Mouse (Mus musculus): ENCODE measurements at regions not wholly inside any gene's neighbourhood (a gene's known extent, or its start where the extent isn't known, plus 50 kb on each side); places are given as distances from the start of the nearest gene placed in this dataset.

DNA sequence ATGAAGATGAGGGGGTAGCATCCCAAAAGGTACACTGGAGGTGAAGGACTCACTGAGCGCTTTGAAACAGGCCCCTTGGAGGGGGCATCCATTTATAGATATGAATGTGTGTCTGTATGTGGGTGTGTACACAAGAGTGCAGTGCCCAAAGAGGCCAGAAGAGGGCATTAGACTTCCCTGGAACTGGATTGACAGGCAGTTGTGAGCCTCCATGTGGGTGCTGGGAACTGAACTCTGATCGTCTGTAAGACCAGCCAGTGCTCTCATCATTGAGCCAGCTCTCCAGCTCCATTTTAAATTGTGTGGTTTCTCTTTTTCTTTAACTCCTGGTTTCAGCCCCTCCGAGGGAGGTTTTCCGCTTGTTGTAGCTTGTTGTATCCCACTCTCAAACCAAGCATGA is 67.6 kb upstream of the 1700021F07Rik start:
- DNase-seq (ENCODE audit: extremely low spot score), result no peak

DNA sequence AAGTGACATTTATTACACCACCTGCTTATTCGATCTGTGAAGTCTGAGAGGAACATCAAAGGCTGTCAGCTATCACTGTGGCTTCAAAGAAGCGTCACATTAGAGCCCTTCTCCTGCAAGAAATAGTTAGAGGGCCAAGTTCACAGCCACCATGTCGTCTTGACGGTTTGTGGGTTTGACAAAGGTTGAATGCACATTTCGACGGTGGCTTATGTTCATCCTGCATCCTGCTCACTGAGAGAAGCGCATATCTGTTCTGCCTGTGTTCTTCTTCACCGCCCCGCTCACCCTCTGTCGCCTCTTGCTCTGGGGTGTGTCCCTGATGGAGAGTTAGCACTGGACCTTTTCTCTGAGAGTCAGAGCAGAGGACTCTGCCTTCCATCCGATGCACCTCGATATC is 67.2 kb upstream of the 1700021F07Rik start:
- no peak for DNase-seq (ENCODE audit: extremely low spot score)

DNA sequence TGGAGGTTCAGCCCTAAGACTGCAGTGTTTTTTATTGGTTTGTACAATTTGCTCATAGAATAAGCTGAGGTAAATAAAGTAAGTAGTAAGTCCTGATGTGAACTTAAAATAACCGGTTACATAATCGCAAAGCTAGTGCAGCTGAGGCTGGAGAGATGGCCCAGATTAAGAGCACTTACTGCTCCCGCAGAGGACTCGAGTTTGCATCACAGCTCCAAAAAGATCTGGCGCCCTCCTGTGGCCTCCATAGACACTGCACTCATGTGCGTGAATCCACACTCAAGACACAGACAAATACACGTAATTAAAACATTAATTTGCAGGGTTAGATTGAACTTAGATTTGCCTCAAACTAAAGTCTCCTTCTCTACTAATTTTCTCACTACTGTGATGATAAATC is 66.3 kb upstream of the 1700021F07Rik start:
- DNase-seq (ENCODE audit: extremely low spot score), result no peak

DNA sequence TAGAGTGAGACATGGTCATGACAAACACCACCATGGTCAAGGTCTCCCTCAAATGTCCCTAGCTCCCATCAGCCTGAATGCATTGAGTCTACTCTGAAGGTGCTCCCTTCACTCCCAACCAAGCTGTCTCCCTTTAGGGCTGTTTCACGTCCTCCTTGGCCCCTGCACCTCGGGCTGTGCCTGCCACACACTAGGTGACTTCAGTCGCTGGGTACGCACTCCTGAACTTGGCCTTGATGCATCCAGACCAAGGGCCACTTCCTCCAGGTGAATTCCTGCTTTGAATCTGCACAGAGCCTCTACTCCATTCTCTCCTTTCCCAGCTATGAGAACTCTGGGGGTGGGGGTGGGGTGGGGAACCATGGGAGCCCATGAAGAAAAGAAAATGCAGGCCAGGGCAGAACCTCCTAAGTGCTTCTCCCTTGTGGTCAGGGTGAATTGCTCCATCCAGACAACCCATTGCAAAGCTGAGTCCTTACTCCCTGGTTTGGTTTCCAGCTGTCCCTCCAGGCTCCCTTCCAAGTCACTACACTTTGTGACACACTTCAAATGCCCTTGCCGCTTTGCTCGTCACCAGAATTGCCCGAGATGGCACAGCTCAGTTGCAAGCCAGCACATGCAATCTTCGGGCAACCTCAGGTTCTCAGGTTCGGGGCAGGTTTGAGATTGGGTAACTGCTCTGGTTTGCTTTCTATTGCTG is 65.3 kb upstream of the 1700021F07Rik start:
- DNase-seq (ENCODE audit: extremely low spot score), result no peak

DNA sequence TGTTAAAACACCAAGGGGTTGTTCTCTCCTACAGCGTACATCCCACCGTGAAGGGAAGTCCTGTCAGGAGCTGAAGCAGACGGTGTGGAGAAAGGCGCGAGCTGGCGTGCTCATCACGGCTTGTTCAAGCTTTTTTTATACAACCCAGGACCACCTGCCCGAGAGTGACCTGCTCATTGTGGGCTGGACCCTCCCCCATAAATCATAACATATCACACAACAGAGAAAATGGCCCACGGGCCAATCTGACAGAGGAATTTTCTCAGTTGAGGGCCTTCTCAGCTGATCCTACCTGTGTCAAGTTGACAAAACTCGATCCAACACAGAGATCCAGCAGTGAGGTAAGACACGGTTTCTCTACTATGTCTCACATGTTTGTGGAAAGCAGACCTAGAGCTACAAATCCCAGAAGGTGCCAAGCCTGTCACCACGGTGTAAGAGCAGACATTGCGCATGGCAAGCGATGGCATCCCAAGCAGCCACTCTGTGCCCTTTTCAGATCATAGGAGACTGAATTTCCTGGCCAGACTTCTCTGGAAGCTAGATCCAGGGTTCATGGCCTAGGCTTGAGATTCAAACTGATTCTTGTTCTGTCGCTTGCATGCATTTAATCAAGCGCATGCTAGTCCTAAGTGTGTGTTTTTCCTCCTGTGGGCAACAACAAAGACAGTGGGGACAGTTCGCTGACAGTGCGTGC is 64.6 kb upstream of the 1700021F07Rik start:
- no peak for DNase-seq (ENCODE audit: extremely low spot score)

DNA sequence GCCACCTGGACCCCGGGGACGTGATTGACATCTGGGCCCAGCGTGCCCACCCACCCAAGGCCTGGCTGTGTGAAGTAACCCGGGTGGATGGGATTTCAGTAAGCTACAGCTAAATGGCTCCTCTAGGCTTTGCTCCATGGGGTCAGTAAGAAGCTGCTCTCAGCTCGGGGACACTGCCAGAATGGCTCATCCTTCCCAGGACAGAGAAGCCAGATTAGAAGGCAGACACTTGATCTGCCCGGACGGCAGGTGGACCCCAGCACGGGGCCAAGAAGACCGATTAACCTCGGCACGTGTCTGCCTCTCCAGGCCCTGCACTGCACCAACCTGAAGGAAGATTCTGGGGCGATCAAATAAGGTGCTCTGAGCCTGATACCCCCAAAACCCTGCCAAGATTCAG is 63.5 kb upstream of the 1700021F07Rik start:
- DNase-seq (ENCODE audit: extremely low spot score), result no peak

DNA sequence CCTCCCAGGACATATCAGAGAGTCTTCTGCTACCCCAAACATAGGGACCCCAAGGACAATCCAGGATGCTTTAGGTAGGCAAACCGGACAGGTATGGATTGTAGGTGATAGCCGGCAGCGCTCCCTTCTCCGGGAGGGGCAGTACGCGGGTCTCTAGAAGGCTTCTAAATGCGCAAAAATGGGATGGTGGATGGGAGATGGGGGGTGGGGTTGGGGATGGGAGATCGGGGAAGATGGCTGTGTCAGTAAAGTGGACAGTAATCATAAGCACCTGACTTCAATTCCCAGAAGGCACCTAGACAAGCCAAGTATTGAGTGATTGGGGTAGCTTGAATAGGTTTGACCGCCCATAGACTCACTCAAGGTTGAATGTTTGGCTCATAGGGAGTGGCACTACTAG is 59.1 kb upstream of the 1700021F07Rik start:
- no peak for DNase-seq (ENCODE audit: extremely low spot score)

DNA sequence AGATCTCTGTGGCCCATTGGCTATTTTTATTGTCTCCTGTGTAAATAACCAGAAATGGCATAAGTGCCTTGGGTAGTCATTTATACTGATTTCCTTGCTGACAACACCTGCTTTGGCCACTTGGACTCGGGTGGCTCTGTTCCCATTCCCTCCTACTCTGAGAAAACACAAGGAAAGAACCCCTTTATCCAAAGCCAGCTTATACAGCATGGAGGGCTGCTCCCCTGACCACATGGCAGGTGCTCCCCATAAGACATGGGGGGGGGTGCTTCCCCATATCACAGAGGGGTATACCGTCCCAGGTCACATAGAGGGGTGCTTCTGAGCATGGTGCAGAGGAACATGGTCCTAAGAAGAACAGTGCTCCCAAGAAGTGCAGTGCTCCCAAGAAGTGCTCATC is 57.8 kb upstream of the 1700021F07Rik start:
- no peak for DNase-seq (ENCODE audit: extremely low spot score)

DNA sequence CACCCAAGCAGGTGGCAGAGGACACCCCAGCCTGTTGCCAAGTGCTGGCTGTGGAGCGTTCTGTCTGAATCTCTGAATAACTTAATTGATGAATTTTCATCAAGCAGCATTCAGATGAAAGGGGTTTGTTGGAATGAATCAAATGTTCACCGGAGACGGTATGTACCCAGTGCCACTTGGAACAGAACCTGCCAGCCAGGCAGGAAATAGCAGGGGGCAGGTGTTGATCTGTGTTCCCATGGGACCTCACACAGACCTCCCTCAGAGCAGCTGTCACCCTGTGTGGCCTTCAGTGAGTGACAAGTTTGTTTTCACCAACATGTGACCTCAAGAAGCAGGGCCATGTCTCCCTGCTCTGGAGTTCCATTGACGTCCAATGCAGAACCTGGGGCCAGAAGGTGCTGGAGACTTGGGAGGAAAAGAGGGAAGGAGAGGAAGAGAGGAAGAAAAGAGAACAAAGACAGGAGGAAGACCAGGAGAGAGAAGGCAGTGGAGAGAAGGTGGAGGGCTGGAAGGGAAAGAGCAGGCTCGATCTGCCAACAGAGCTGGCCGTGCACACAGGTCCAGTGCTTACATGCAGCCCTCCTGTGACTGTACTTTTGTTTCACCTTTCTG is 57.3 kb upstream of the 1700021F07Rik start:
- no peak for DNase-seq (ENCODE audit: extremely low spot score)

DNA sequence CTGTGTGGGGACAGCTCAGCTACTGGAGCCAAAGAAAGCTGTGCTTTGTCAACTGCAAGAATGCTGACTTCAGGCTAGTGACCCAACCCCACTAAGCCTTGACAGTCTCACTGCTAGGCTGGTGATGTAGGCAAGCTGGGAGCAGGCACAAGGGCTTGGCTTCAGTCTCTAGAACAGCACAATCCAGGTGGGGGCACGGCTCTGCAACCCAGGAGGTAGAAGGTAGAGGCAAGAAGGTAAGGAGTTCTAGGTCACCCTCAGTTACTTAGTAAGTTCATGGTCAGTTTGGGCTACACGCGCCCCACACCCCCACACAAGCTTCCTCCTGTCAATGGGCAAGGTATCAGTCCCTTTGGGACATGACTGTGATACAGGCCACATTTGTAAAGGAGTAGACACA is 54.2 kb upstream of the 1700021F07Rik start:
- no peak for DNase-seq (ENCODE audit: extremely low spot score)

DNA sequence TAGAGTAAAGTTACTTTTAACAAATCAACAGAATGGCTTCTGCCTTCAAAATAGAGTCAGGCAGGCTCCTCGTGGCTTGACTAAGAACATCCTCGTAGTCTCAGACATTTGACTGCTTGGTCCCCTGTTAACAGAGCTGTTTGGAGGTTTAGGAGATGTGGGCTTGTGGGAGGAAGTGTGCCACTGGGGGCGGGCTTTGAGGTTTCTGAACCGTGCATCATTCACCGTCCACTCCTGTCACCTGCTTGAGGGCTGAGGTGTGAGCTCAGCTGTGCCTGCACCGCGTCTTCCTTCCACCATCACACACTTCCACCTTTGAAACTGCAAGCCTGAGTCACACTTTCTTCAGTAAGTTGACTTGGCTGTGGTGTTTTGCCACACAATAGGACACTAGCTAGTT is 52.6 kb upstream of the 1700021F07Rik start:
- DNase-seq (ENCODE audit: extremely low spot score), result no peak

Measured in embryo, embryonic 9.5 days (tissue).